Mouse (Mus musculus) olfactory bulb, adult 2 months (tissue): ENCODE measurements around the gene Acvr2a. TPM values are rescaled to one million over a fixed set of nuclear protein-coding genes. Genes with fewer than 3 reads are reported as not detected.
A peak's percentile ranks its signal among the peaks of the same experiment; 100 is the strongest.

Experiments used
- H3K27ac ChIP-seq: fragments of 200-500 bp; 2 replicates; pipeline ENCODE4 v1.5.1; 2012; ENCODE audit warnings: low read depth, low read length; ENCODE audit not compliant: insufficient read depth
- H3K4me1 ChIP-seq: fragments of 200-500 bp; 2 replicates; pipeline ENCODE4 v1.6.1; 2012; ENCODE audit warnings: low read length; ENCODE audit not compliant: control insufficient read depth, insufficient read depth
- H3K4me3 ChIP-seq: fragments of 200-500 bp; 2 replicates; pipeline ENCODE4 v1.5.1; 2012; ENCODE audit warnings: mild to moderate bottlenecking, low read depth, low read length, moderate library complexity; ENCODE audit not compliant: insufficient read depth
- CTCF ChIP-seq: fragments of 200-500 bp; IDR thresholded peaks from 2 replicates; pipeline ENCODE4 v1.5.1; 2012; ENCODE audit warnings: low read depth, mild to moderate bottlenecking, low read length, moderate library complexity; ENCODE audit not compliant: insufficient read depth
- POLR2A ChIP-seq: fragments of 200-500 bp; IDR thresholded peaks from 2 replicates; pipeline ENCODE4 v1.6.1; 2012; ENCODE audit warnings: mild to moderate bottlenecking, low read depth, low read length, moderate library complexity; ENCODE audit not compliant: insufficient read depth
- WGBS: fragments of 180-500 bp; shearing (Covaris S2); methylation state at CpG from one replicate; pipeline ENCODE4 v1.1.7; 2018; 5-methylcytosine and 5-hydroxymethylcytosine counted together
- polyA plus RNA-seq: library from polyadenylated mRNA; stranded (reverse); fragments of >200 nt; gene quantifications from 2 replicates; pipeline ENCODE4 v1.2.4, GENCODE M21; 2012; ENCODE audit warnings: low replicate concordance; ENCODE audit not compliant: missing spikeins, insufficient read depth, insufficient read length

Gene Acvr2a
- polyA plus RNA-seq, 1 experiment: not detected

DNA sequence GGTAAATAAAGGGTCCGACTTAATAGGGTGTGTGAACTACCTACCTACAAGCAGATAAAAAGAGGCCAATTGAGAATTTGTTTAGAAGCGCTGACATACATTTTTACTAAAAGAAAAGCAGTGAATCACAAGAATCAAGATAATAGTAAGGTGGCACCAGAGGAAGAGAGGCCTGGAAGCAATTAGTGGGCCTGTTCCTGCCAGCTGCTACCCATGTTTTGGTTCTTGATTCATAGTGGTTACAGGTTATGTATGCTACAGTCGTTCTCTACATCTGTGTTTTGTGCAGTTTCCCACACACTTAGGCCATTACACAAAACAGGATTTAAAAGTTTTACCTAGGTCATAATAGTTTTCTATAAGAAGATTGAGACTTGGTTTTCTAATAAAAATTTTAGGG is 133.9 kb downstream of the Acvr2a start:
- H3K27ac ChIP-seq: no peak overlapping the region
- H3K4me1 ChIP-seq: no peaks in the 10 kb centered on the region
- WGBS: 43% methylated on average over 3 of the region's 3 CpGs
- no peak overlapping the region for H3K4me3 ChIP-seq
- no peak for TF ChIP-seq POLR2A
- no peak for TF ChIP-seq CTCF

DNA sequence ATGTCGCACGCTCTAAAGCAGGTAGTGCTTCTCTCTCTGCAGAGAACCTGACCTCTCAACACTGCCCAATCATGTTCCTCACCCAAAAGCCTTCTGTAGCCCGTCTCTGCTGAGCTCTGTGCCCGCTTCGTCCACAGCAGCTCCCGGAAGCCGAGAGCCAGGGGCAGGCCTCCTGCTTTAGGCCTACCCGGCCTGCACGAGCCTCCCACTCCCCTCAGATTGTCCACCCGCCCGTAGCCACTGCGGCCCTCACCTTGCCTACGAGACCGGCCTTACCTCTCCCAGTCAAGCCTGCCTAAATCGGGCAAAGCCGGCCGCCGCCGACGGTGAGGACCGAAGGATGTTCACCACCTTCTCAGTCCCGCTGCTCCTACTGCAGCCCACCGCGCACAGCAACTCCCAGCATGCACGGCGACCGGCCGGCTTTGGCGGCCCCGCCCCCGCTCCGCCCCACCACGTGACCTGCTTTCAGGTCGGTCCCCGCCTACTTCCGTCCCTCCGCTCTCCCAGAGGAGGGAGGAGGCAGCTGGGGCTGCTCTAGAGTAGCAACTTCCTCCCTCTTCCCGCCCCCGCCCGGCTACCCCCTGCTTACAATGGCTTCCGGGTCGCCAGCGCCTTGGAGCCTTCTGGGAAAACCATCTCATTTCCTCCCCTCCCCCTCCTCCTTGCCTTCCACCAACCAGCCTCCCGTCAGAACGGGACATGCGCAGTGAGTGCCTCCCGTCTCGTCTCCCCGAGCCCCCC is 135.1 kb downstream of the Acvr2a start, which contains the start of gene Mbd5:
TSS of gene Mbd5 (plus strand) at position 668 of the 744 bp plus-strand sequence.
- no peaks in the 10 kb centered on the region for H3K4me1 ChIP-seq
- peak within 1 kb of the TSS; percentile 100 for H3K27ac ChIP-seq
- peak within 1 kb of the TSS; percentile 95 for H3K4me3 ChIP-seq
- WGBS: under 1% methylated on average over 48 of the region's 49 CpGs
- TF ChIP-seq POLR2A (peak; percentile 86), CTCF (no peak)

GRCm38 (mm10) chr2:48949743-48950251 is 135.9 kb downstream of the Acvr2a start:
- Histone ChIP-seq H3K4me3 (peak overlapping the region; percentile 95), H3K27ac (peak overlapping the region; percentile 100), H3K4me1 (no peaks in the 10 kb centered on the region)
- 0 out of 2 replicates have a peak, but pooled peaks have one; percentile 22 for TF ChIP-seq POLR2A
- TF ChIP-seq CTCF: no peak
- 1% methylated on average over 9 of the region's 9 CpGs for WGBS

DNA sequence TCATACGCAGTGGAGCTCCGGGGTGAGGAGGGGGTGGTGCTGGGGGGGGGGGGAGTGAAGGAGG is 136.2 kb downstream of the Acvr2a start, which contains the start of gene Orc4:
TSS of gene Orc4 (minus strand) at position 26 of the 64 bp plus-strand sequence.
- peak within 1 kb of the TSS; percentile 95 for H3K4me3 ChIP-seq
- 0% methylated on average over 2 of the region's 2 CpGs for WGBS
- peak within 1 kb of the TSS; percentile 100 for H3K27ac ChIP-seq
- no peaks in the 10 kb centered on the region for H3K4me1 ChIP-seq
- no peak for TF ChIP-seq POLR2A
- TF ChIP-seq CTCF: no peak

- 7% methylated on average over 5 of the region's 6 CpGs for WGBS
Observed at GRCm38 (mm10) chr2:48950316-48950880, 136.5 kb downstream of the Acvr2a start.

More at GRCm38 (mm10) chr2:48950316-48950880, 136.5 kb downstream of the Acvr2a start:
- Histone ChIP-seq H3K27ac (no peak overlapping the region), H3K4me1 (no peaks in the 10 kb centered on the region), H3K4me3 (peak overlapping the region; percentile 95)
- TF ChIP-seq POLR2A (no peak), CTCF (no peak)

Other genes with a start within 250 kb of the Acvr2a start
- not detected in 2 replicates for gene Mbd5, start 135.4 kb downstream of the Acvr2a start, polyA plus RNA-seq
- not detected in 2 replicates for gene Orc4, start 136.2 kb downstream of the Acvr2a start, polyA plus RNA-seq